Mouse (Mus musculus): ENCODE measurements around the gene Hivep3. TPM values are rescaled to one million over a fixed set of nuclear protein-coding genes. Genes with fewer than 3 reads are reported as not detected.

Hivep3 gene
- polyA plus RNA-seq, 1 experiment: 1.7 TPM

DNA sequence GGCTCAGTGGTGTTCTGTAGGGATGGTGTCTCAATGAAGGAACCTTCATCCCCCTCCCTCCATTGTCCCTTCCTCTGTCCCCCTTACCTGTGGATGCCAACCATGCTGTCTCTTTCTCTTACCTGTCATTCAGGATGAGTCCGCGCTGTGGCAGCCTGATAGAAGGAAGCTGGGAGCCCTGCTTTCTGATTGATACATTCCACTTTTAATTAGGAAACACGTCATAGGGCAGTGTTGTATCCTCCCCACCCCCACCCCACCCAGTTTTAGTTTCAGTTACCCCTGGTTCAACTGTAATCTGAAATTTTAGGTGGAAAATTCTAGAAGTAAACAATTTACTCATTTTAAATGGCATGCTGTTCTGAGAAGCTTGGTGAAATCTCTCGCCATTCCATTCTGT is 173.5 kb downstream of the Hivep3 start:
- TF ChIP-seq CTCF (IDR thresholded peaks at IDR 0.05; ENCODE audit: control insufficient read depth, insufficient read depth, insufficient replicate concordance, low read depth, low read length) (no peak), POLR2A (IDR thresholded peaks at IDR 0.05; ENCODE audit: control insufficient read depth, low read depth, low read length) (no peak)
- Histone ChIP-seq H3K27me3 (ENCODE audit: control insufficient read depth, insufficient read depth, low read length) (no peaks in the 10 kb centered on the region), H3K4me3 (ENCODE audit: control insufficient read depth, low read depth, low read length) (no peak overlapping the region), H3K36me3 (ENCODE audit: control insufficient read depth, insufficient read depth, low read length) (no peaks in the 10 kb centered on the region), H3K27ac (ENCODE audit: control insufficient read depth, insufficient read depth, low read depth, low read length) (no peak overlapping the region), H3K4me1 (ENCODE audit: control insufficient read depth, insufficient read depth, low read length) (no peaks in the 10 kb centered on the region)

DNA sequence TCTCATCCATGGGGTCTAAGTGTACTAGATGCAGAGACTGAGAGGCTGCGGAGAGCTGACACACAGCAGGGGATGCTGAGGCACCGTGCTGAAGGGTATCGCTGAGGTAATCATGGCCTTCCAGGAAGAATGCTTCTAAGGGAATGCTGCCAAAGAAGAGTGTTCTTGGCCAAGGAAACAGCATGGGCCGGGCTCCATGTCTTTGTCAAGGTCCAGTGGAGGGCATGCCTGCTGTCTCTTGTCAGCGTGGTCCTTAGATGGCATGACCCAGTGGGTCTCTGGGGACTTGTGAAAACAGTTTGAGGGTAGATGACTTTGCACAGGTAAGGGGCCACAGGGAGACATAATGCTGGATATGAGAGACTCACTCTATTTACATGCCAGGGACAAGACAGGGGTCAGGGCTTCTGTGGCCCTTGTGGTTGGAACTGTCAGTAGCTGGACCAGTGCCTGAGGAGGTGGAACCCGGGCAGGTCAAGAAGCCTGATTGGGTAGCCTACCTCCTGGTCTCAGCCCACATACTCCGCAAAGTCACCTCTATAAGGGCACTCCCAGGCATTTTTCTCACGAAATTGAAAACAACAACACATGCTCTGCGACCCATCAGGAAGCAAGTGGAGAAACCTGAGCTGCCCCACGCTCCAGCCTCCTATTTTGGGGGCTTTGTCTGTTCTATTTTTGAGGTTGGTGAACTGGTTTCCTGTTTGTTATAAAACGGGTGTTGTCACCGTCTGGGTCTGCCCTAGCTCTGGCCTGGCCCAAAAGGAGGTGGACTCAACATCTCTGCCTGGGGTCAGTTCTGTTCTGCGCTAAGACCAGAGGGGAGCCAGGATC is 177.7 kb downstream of the Hivep3 start:
- H3K27me3 ChIP-seq (ENCODE audit: control insufficient read depth, insufficient read depth, low read length): no peaks in the 10 kb centered on the region
- H3K4me1 ChIP-seq (ENCODE audit: control insufficient read depth, insufficient read depth, low read length): no peaks in the 10 kb centered on the region
- no peaks in the 10 kb centered on the region for H3K36me3 ChIP-seq (ENCODE audit: control insufficient read depth, insufficient read depth, low read length)
- no peak overlapping the region for H3K27ac ChIP-seq (ENCODE audit: control insufficient read depth, insufficient read depth, low read depth, low read length)
- H3K4me3 ChIP-seq (ENCODE audit: control insufficient read depth, low read depth, low read length): no peak overlapping the region
- TF ChIP-seq POLR2A (IDR thresholded peaks at IDR 0.05; ENCODE audit: control insufficient read depth, low read depth, low read length) (no peak), CTCF (IDR thresholded peaks at IDR 0.05; ENCODE audit: control insufficient read depth, insufficient read depth, insufficient replicate concordance, low read depth, low read length) (no peak)

GRCm38 (mm10) chr4:119912216-119912615 is 178.6 kb downstream of the Hivep3 start:
- Histone ChIP-seq H3K4me3 (ENCODE audit: control insufficient read depth, low read depth, low read length) (no peak overlapping the region), H3K36me3 (ENCODE audit: control insufficient read depth, insufficient read depth, low read length) (no peaks in the 10 kb centered on the region), H3K27me3 (ENCODE audit: control insufficient read depth, insufficient read depth, low read length) (no peaks in the 10 kb centered on the region), H3K27ac (ENCODE audit: control insufficient read depth, insufficient read depth, low read depth, low read length) (no peak overlapping the region), H3K4me1 (ENCODE audit: control insufficient read depth, insufficient read depth, low read length) (no peaks in the 10 kb centered on the region)
- no peak for TF ChIP-seq POLR2A (IDR thresholded peaks at IDR 0.05; ENCODE audit: control insufficient read depth, low read depth, low read length)
- TF ChIP-seq CTCF (IDR thresholded peaks at IDR 0.05; ENCODE audit: control insufficient read depth, insufficient read depth, insufficient replicate concordance, low read depth, low read length): no peak

DNA sequence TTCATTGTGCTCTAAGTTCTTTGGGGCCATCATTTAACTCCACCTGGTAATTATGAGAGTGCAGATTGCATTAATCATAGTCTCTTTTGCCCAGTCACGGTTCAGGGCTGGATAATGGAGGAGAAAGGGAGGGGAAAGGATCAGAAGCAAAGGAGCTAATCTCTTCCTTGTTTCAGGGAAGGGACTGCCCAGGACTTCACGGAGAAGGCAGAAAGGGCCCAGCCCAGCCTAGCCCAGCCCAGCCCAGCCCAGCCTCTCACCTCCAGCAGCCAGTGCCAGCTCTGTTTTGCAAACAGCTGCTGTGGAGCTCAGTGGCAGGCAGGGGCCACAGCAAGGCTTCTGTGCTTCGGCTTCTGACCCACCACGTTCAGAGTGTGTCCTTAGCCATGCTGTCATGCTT is 180.6 kb downstream of the Hivep3 start:
- Histone ChIP-seq H3K4me1 (ENCODE audit: control insufficient read depth, insufficient read depth, low read length) (no peaks in the 10 kb centered on the region), H3K4me3 (ENCODE audit: control insufficient read depth, low read depth, low read length) (no peak overlapping the region), H3K27ac (ENCODE audit: control insufficient read depth, insufficient read depth, low read depth, low read length) (no peak overlapping the region), H3K27me3 (ENCODE audit: control insufficient read depth, insufficient read depth, low read length) (no peaks in the 10 kb centered on the region), H3K36me3 (ENCODE audit: control insufficient read depth, insufficient read depth, low read length) (no peaks in the 10 kb centered on the region)
- TF ChIP-seq CTCF (IDR thresholded peaks at IDR 0.05; ENCODE audit: control insufficient read depth, insufficient read depth, insufficient replicate concordance, low read depth, low read length) (no peak), POLR2A (IDR thresholded peaks at IDR 0.05; ENCODE audit: control insufficient read depth, low read depth, low read length) (no peak)

- no peak for TF ChIP-seq CTCF (IDR thresholded peaks at IDR 0.05; ENCODE audit: control insufficient read depth, insufficient read depth, insufficient replicate concordance, low read depth, low read length)
- no peak for TF ChIP-seq POLR2A (IDR thresholded peaks at IDR 0.05; ENCODE audit: control insufficient read depth, low read depth, low read length)
- Histone ChIP-seq H3K4me1 (ENCODE audit: control insufficient read depth, insufficient read depth, low read length) (no peaks in the 10 kb centered on the region), H3K36me3 (ENCODE audit: control insufficient read depth, insufficient read depth, low read length) (no peaks in the 10 kb centered on the region), H3K27me3 (ENCODE audit: control insufficient read depth, insufficient read depth, low read length) (no peaks in the 10 kb centered on the region), H3K27ac (ENCODE audit: control insufficient read depth, insufficient read depth, low read depth, low read length) (no peak overlapping the region), H3K4me3 (ENCODE audit: control insufficient read depth, low read depth, low read length) (no peak overlapping the region)
These were observed 181.5 kb downstream of the Hivep3 start for GRCm38 (mm10) chr4:119915069-119915468.

DNA sequence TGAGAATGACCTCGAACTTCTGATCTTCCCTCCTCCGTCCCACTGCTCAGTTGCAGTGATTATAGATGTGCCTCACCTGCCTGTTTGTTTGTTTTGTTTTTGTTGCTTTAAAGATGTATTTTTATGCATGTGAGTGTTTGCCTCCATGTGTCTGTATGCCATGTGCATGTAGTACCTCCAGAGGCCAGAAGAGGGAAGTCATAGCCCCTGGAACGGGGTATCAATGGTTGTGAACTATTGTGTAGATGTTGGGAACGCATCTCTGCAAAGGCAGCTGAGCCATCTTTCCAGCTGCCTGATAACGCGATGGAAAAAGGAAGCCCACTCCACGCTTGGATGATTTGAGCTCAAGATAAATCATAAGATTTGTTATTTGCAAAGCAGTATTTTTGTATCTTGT is 183.9 kb downstream of the Hivep3 start:
- no peaks in the 10 kb centered on the region for H3K27me3 ChIP-seq (ENCODE audit: control insufficient read depth, insufficient read depth, low read length)
- no peak overlapping the region for H3K4me3 ChIP-seq (ENCODE audit: control insufficient read depth, low read depth, low read length)
- no peaks in the 10 kb centered on the region for H3K36me3 ChIP-seq (ENCODE audit: control insufficient read depth, insufficient read depth, low read length)
- H3K4me1 ChIP-seq (ENCODE audit: control insufficient read depth, insufficient read depth, low read length): no peaks in the 10 kb centered on the region
- H3K27ac ChIP-seq (ENCODE audit: control insufficient read depth, insufficient read depth, low read depth, low read length): no peak overlapping the region
- TF ChIP-seq POLR2A (IDR thresholded peaks at IDR 0.05; ENCODE audit: control insufficient read depth, low read depth, low read length) (no peak), CTCF (IDR thresholded peaks at IDR 0.05; ENCODE audit: control insufficient read depth, insufficient read depth, insufficient replicate concordance, low read depth, low read length) (no peak)

GRCm38 (mm10) chr4:119919349-119919748 is 185.8 kb downstream of the Hivep3 start:
- no peaks in the 10 kb centered on the region for H3K4me1 ChIP-seq (ENCODE audit: control insufficient read depth, insufficient read depth, low read length)
- TF ChIP-seq CTCF (IDR thresholded peaks at IDR 0.05; ENCODE audit: control insufficient read depth, insufficient read depth, insufficient replicate concordance, low read depth, low read length) (no peak), POLR2A (IDR thresholded peaks at IDR 0.05; ENCODE audit: control insufficient read depth, low read depth, low read length) (no peak)

More at GRCm38 (mm10) chr4:119919349-119919748, 185.8 kb downstream of the Hivep3 start:
- Histone ChIP-seq H3K4me3 (ENCODE audit: control insufficient read depth, low read depth, low read length) (no peak overlapping the region), H3K36me3 (ENCODE audit: control insufficient read depth, insufficient read depth, low read length) (no peaks in the 10 kb centered on the region), H3K27ac (ENCODE audit: control insufficient read depth, insufficient read depth, low read depth, low read length) (no peak overlapping the region), H3K27me3 (ENCODE audit: control insufficient read depth, insufficient read depth, low read length) (no peaks in the 10 kb centered on the region)
